Mouse (Mus musculus): ENCODE measurements around the gene Cfap54. TPM values are rescaled to one million over a fixed set of nuclear protein-coding genes. Genes with fewer than 3 reads are reported as not detected.
A peak's percentile ranks its signal among the peaks of the same experiment; 100 is the strongest.

Gene Cfap54
- polyA plus RNA-seq, 1 experiment from 2014 or later: 1.5 TPM

GRCm38 (mm10) chr10:93091928-93092327, 10.5 kb upstream of the Cfap54 start:
- no peak overlapping the region for H3K27ac ChIP-seq
- WGBS: 94% methylated on average over 2 of the region's 2 CpGs
- ATAC-seq (ENCODE audit: low FRiP score): no peak
- H3K36me3 ChIP-seq (replicated peaks): no peaks in the 10 kb centered on the region
- no peak overlapping the region for H3K4me3 ChIP-seq (replicated peaks)
- H3K9ac ChIP-seq: no peak overlapping the region
- no peaks in the 10 kb centered on the region for H3K4me1 ChIP-seq
- no peaks in the 10 kb centered on the region for H3K9me3 ChIP-seq
- H3K4me2 ChIP-seq: no peak overlapping the region
- no peaks in the 10 kb centered on the region for H3K27me3 ChIP-seq

GRCm38 (mm10) chr10:93090241-93090640, 8.8 kb upstream of the Cfap54 start:
- WGBS: 86% methylated on average over 6 of the region's 6 CpGs
- no peak overlapping the region for H3K27ac ChIP-seq
- H3K4me2 ChIP-seq: no peak overlapping the region
- no peak overlapping the region for H3K4me3 ChIP-seq (replicated peaks)
- no peak for ATAC-seq (ENCODE audit: low FRiP score)
- H3K4me1 ChIP-seq: no peaks in the 10 kb centered on the region
- H3K36me3 ChIP-seq (replicated peaks): no peaks in the 10 kb centered on the region
- H3K27me3 ChIP-seq: no peaks in the 10 kb centered on the region
- H3K9me3 ChIP-seq: no peaks in the 10 kb centered on the region
- no peak overlapping the region for H3K9ac ChIP-seq

DNA sequence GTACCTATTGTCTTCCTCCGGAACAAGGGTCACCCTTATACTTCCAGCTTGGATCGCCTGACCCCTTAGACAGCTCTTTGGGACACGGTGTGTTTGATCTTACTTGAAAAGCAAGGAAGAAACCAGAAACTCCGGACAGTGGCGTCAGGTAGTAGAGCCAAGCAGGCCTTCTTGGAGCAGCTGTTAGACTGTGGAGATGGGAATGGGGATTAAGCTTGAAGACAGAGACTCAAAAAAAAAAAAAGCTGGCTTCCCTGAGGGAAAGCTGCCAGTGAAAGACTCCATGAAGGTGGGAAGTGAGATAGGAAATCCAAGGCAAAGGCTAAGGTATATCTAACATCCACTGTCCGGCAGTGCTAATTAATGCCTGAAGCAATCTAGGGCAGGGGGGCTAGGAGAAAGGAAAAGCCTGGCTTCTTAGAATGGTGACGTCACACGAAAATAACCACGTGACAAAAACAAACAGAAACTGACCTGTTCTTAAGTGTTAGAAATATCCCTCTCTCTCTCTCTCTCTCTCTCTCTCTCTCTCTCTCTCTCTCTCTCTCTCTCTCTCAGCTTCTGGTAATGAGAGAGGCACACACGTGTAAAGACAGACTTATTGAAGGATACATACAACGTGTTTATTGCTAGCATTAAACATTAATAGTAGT, 7.1 kb upstream of the Cfap54 start:
- 71% methylated on average over 11 of the region's 11 CpGs for WGBS

DNA sequence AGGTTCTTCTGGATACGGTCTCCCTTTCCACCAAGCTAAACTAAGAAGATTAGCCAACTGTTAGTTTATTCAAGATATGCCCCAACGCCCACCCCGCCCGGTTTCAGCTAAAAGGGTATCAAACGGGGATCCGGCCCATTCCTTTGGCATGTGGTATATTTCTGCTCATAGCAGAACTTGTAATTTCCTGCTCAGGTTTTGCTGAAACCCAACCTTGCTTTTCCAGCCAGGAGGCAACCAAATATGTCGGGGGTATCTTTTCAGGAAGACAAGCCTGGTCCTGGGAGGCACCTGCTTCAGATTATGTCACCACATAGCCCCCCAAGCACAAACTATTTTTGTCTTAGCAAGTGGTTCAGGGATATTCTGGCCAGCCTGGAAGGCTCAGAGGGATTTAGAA, 6.1 kb upstream of the Cfap54 start:
- Histone ChIP-seq H3K27me3 (no peaks in the 10 kb centered on the region), H3K9me3 (no peaks in the 10 kb centered on the region), H3K27ac (no peak overlapping the region), H3K9ac (no peak overlapping the region), H3K4me2 (no peak overlapping the region), H3K4me1 (peaks cover 14% of the 10 kb centered on the region), H3K36me3 (replicated peaks) (no peaks in the 10 kb centered on the region), H3K4me3 (replicated peaks) (no peak overlapping the region)
- WGBS: 92% methylated on average over 7 of the region's 7 CpGs
- no peak for ATAC-seq (ENCODE audit: low FRiP score)

More for the DNA sequence above, 7.1 kb upstream of the Cfap54 start:
- ATAC-seq (ENCODE audit: low FRiP score): no peak
- H3K4me1 ChIP-seq: peaks cover 7% of the 10 kb centered on the region
- no peak overlapping the region for H3K27ac ChIP-seq
- no peak overlapping the region for H3K9ac ChIP-seq
- H3K9me3 ChIP-seq: no peaks in the 10 kb centered on the region
- H3K36me3 ChIP-seq (replicated peaks): no peaks in the 10 kb centered on the region
- H3K4me3 ChIP-seq (replicated peaks): no peak overlapping the region
- H3K27me3 ChIP-seq: no peaks in the 10 kb centered on the region
- H3K4me2 ChIP-seq: no peak overlapping the region

GRCm38 (mm10) chr10:93083963-93084340, 2.5 kb upstream of the Cfap54 start:
- Histone ChIP-seq H3K4me1 (peaks cover 23% of the 10 kb centered on the region), H3K4me3 (replicated peaks) (no peak overlapping the region), H3K27me3 (no peaks in the 10 kb centered on the region), H3K27ac (peak overlapping the region; percentile 84), H3K4me2 (peak overlapping the region; percentile 26), H3K9ac (no peak overlapping the region), H3K9me3 (no peaks in the 10 kb centered on the region), H3K36me3 (replicated peaks) (no peaks in the 10 kb centered on the region)
- 20% methylated on average over 8 of the region's 8 CpGs for WGBS
- ATAC-seq (ENCODE audit: low FRiP score): peak; percentile 39

DNA sequence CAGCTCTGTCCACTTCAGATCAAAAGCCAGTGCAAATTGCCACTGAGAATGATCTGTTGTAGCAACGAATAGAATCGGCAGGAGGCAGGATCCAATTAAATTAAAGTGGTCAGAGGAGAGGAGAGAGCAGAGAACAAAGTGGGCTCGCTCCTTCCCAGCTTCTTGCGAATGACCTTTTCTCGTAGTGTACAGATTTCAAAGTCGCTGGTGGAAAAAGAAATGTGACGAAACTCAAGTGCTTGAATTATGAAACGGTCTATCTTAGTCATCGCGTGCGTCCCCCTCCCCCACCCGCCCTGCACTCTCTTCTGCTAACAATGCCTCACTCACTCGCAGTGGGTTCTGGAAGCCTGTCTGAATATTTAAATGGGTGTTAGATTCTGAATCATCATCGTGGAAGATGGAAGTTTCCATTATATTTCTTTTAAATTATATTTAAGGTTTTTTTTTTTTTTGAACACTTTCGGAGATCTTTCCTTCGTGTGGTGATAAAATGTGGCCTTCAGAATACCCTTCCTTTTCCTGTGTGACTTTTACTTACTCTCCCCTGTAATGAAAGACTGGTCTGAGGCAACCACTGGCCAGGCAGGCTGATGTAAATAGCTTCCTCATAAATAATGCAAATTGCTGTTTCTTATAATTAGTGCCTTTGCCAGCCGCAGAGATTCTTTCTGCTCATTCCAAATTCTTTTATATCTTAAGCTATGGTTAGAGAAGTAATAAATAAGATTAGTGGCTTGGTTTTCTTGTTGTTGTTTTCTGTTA, 2.0 kb upstream of the Cfap54 start:
- 3% methylated on average over 17 of the region's 17 CpGs for WGBS

DNA sequence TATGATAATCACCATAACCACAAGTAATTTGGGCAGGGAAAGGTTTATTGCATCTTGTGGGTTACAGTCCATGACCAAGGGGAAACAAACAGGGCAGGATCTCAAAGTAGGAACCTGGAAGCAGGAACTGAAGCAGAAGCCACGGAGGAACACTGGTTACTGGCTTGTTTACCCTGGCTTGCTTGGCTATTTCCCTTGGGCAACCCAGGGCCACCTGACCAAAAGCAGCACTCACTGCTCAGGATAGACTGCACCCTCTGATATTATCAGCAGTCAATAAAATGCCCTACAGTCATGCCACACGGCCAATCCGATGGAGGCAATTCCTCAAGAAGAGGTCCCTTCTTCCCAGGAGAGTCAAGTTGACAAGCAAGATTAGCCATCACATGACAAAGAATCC, 1.9 kb downstream of the Cfap54 start:
- H3K4me3 ChIP-seq (replicated peaks): no peak overlapping the region
- 90% methylated on average over 3 of the region's 3 CpGs for WGBS

More for the DNA sequence above, 2.0 kb upstream of the Cfap54 start:
- ATAC-seq (ENCODE audit: low FRiP score): peak; percentile 52
- Histone ChIP-seq H3K27me3 (no peaks in the 10 kb centered on the region), H3K4me3 (replicated peaks) (peak overlapping the region; percentile 20; the same call in 1 of the 2 replicates), H3K27ac (peak overlapping the region; percentile 84), H3K4me2 (peak overlapping the region; percentile 52), H3K9me3 (no peaks in the 10 kb centered on the region), H3K9ac (no peak overlapping the region), H3K36me3 (replicated peaks) (no peaks in the 10 kb centered on the region), H3K4me1 (peaks cover 23% of the 10 kb centered on the region)

GRCm38 (mm10) chr10:93077935-93078479, 3.4 kb downstream of the Cfap54 start:
- no peaks in the 10 kb centered on the region for H3K27me3 ChIP-seq
- no peak for ATAC-seq (ENCODE audit: low FRiP score)

More for the DNA sequence above, 1.9 kb downstream of the Cfap54 start:
- Histone ChIP-seq H3K27me3 (no peaks in the 10 kb centered on the region), H3K4me2 (no peak overlapping the region), H3K27ac (no peak overlapping the region), H3K9me3 (no peaks in the 10 kb centered on the region), H3K36me3 (replicated peaks) (no peaks in the 10 kb centered on the region), H3K4me1 (peaks cover 23% of the 10 kb centered on the region), H3K9ac (no peak overlapping the region)
- no peak for ATAC-seq (ENCODE audit: low FRiP score)

GRCm38 (mm10) chr10:93076376-93076775, 5.0 kb downstream of the Cfap54 start:
- WGBS: 84% methylated on average over 9 of the region's 9 CpGs
- Histone ChIP-seq H3K9ac (no peak overlapping the region), H3K4me2 (no peak overlapping the region), H3K4me1 (peaks cover 6% of the 10 kb centered on the region), H3K27me3 (no peaks in the 10 kb centered on the region), H3K9me3 (no peaks in the 10 kb centered on the region), H3K27ac (no peak overlapping the region), H3K4me3 (replicated peaks) (no peak overlapping the region), H3K36me3 (replicated peaks) (no peaks in the 10 kb centered on the region)
- ATAC-seq (ENCODE audit: low FRiP score): no peak

More at GRCm38 (mm10) chr10:93077935-93078479, 3.4 kb downstream of the Cfap54 start:
- Histone ChIP-seq H3K4me3 (replicated peaks) (no peak overlapping the region), H3K9me3 (no peaks in the 10 kb centered on the region), H3K4me1 (peaks cover 14% of the 10 kb centered on the region), H3K27ac (no peak overlapping the region), H3K4me2 (no peak overlapping the region), H3K9ac (no peak overlapping the region), H3K36me3 (replicated peaks) (no peaks in the 10 kb centered on the region)
- 76% methylated on average over 11 of the region's 11 CpGs for WGBS

- 62% methylated on average over 8 of the region's 8 CpGs for WGBS
Measured at GRCm38 (mm10) chr10:93075856-93076255, 5.6 kb downstream of the Cfap54 start.

DNA sequence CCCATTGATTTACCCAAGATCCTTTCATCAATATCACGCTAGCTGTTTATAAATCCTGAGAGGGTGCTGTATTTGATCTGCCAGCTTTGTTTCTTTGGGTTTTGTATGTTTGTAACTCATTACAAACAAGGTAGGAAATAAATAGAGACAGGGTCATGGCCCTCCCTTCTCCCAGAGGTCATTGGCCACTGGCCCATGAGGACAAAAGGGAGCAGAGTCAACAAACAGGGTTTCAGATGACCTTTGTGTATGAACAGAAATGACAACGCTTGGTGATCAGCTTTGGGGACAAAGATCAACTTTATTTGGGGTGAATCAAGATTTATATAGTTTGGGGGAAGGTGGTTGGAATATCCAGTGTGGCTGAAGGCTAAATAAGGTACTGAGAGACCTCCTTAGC, 8.6 kb downstream of the Cfap54 start:
- Histone ChIP-seq H3K9me3 (no peaks in the 10 kb centered on the region), H3K27ac (no peak overlapping the region), H3K27me3 (no peaks in the 10 kb centered on the region), H3K4me3 (replicated peaks) (no peak overlapping the region), H3K9ac (no peak overlapping the region), H3K36me3 (replicated peaks) (no peaks in the 10 kb centered on the region), H3K4me2 (no peak overlapping the region), H3K4me1 (no peaks in the 10 kb centered on the region)
- 80% methylated on average over 2 of the region's 2 CpGs for WGBS
- no peak for ATAC-seq (ENCODE audit: low FRiP score)

More at GRCm38 (mm10) chr10:93075856-93076255, 5.6 kb downstream of the Cfap54 start:
- Histone ChIP-seq H3K9me3 (no peaks in the 10 kb centered on the region), H3K9ac (no peak overlapping the region), H3K27me3 (no peaks in the 10 kb centered on the region), H3K4me2 (no peak overlapping the region), H3K4me1 (peaks cover 1% of the 10 kb centered on the region), H3K4me3 (replicated peaks) (no peak overlapping the region), H3K36me3 (replicated peaks) (no peaks in the 10 kb centered on the region), H3K27ac (no peak overlapping the region)
- ATAC-seq (ENCODE audit: low FRiP score): no peak

- H3K27ac ChIP-seq: no peak overlapping the region
- no peaks in the 10 kb centered on the region for H3K9me3 ChIP-seq
- H3K27me3 ChIP-seq: no peaks in the 10 kb centered on the region
- no peaks in the 10 kb centered on the region for H3K36me3 ChIP-seq (replicated peaks)
- H3K4me3 ChIP-seq (replicated peaks): no peak overlapping the region
- H3K4me1 ChIP-seq: no peaks in the 10 kb centered on the region
- no peak overlapping the region for H3K4me2 ChIP-seq
- 79% methylated on average over 3 of the region's 3 CpGs for WGBS
- ATAC-seq (ENCODE audit: low FRiP score): no peak
- no peak overlapping the region for H3K9ac ChIP-seq
Measured at GRCm38 (mm10) chr10:93071753-93072152, 9.7 kb downstream of the Cfap54 start.

All from forebrain, embryonic 12.5 days (tissue).